Mouse (Mus musculus): Measurements from ENCODE around the gene Brsk1. TPM values are rescaled to one million over a fixed set of nuclear protein-coding genes. Genes with fewer than 3 reads are reported as not detected.

The Brsk1 gene
- polyA plus RNA-seq, 1 experiment from 2014 or later, result 1.1 TPM

- no peak overlapping the region for H3K9ac ChIP-seq
- H3K4me2 ChIP-seq (replicated peaks), result no peak overlapping the region
- H3K36me3 ChIP-seq, result no peaks in the 10 kb centered on the region
- whole genome bisulfite sequencing, result 29% methylated on average over 1 of the region's 1 CpGs
- H3K27me3 ChIP-seq (replicated peaks), result no peaks in the 10 kb centered on the region
- no peak for ATAC-seq
- no peak overlapping the region for H3K27ac ChIP-seq
- no peaks in the 10 kb centered on the region for H3K9me3 ChIP-seq
- H3K4me3 ChIP-seq (replicated peaks), result no peak overlapping the region
- H3K4me1 ChIP-seq (replicated peaks), result no peaks in the 10 kb centered on the region
Observed at GRCm38 (mm10) chr7:4759670-4760069, 69.3 kb downstream of the Brsk1 start.

GRCm38 (mm10) chr7:4764946-4765710 lies 74.7 kb downstream of the Brsk1 start:
- no peak overlapping the region for H3K27ac ChIP-seq
- no peak overlapping the region for H3K4me3 ChIP-seq (replicated peaks)
- WGBS, result 8% methylated on average over 4 of the region's 4 CpGs
- H3K9me3 ChIP-seq, result no peaks in the 10 kb centered on the region
- no peaks in the 10 kb centered on the region for H3K4me1 ChIP-seq (replicated peaks)
- no peaks in the 10 kb centered on the region for H3K27me3 ChIP-seq (replicated peaks)
- H3K4me2 ChIP-seq (replicated peaks), result no peak overlapping the region
- no peak for ATAC-seq
- H3K9ac ChIP-seq, result no peak overlapping the region
- H3K36me3 ChIP-seq, result no peaks in the 10 kb centered on the region

Other genes starting within 250 kb of the Brsk1 start
- gene Rdh13, start 245.0 kb upstream of the Brsk1 start, polyA plus RNA-seq (2015; fragmentation: Nextera tagmentation; extraction: Ambion mirVana), result 28.7 and 28.9 TPM in 2 replicates
- 3.4 and 3.9 TPM in 2 replicates for gene Eps8l1, start 229.9 kb upstream of the Brsk1 start, polyA plus RNA-seq (2015; fragmentation: Nextera tagmentation; extraction: Ambion mirVana)
- 42.4 and 45.8 TPM in 2 replicates for gene Ppp1r12c, start 188.9 kb upstream of the Brsk1 start, polyA plus RNA-seq (2015; fragmentation: Nextera tagmentation; extraction: Ambion mirVana)
- gene Tnnt1, start 174.2 kb upstream of the Brsk1 start, polyA plus RNA-seq (2015; fragmentation: Nextera tagmentation; extraction: Ambion mirVana), result 21.3 and 27.1 TPM in 2 replicates
- gene Tnni3, start 166.4 kb upstream of the Brsk1 start, polyA plus RNA-seq (2015; fragmentation: Nextera tagmentation; extraction: Ambion mirVana), result 2.2 and 3.0 TPM in 2 replicates
- 1.1 TPM in 2 replicates for gene Dnaaf3, start 158.2 kb upstream of the Brsk1 start, polyA plus RNA-seq (2015; fragmentation: Nextera tagmentation; extraction: Ambion mirVana)
- 7.3 and 7.7 TPM in 2 replicates for gene Syt5, start 143.1 kb upstream of the Brsk1 start, polyA plus RNA-seq (2015; fragmentation: Nextera tagmentation; extraction: Ambion mirVana)
- 1.1 and 1.6 TPM in 2 replicates for gene Ptprh, start 86.6 kb upstream of the Brsk1 start, polyA plus RNA-seq (2015; fragmentation: Nextera tagmentation; extraction: Ambion mirVana)
- 9.1 and 11.7 TPM in 2 replicates for gene Tmem86b, start 59.2 kb upstream of the Brsk1 start, polyA plus RNA-seq (2015; fragmentation: Nextera tagmentation; extraction: Ambion mirVana)
- gene Ppp6r1, start 31.6 kb upstream of the Brsk1 start, polyA plus RNA-seq (2015; fragmentation: Nextera tagmentation; extraction: Ambion mirVana), result 8.1 and 9.0 TPM in 2 replicates
- gene Hspbp1, start 5.5 kb upstream of the Brsk1 start, polyA plus RNA-seq (2015; fragmentation: Nextera tagmentation; extraction: Ambion mirVana), result 92.4 and 98.2 TPM in 2 replicates
- 2.2 and 3.6 TPM in 2 replicates for gene Tmem150b, start 34.6 kb downstream of the Brsk1 start, polyA plus RNA-seq (2015; fragmentation: Nextera tagmentation; extraction: Ambion mirVana)
- 63.7 and 66.8 TPM in 2 replicates for gene Kmt5c, start 49.5 kb downstream of the Brsk1 start, polyA plus RNA-seq (2015; fragmentation: Nextera tagmentation; extraction: Ambion mirVana)
- 45.5 and 53.0 TPM in 2 replicates for gene Cox6b2, start 62.5 kb downstream of the Brsk1 start, polyA plus RNA-seq (2015; fragmentation: Nextera tagmentation; extraction: Ambion mirVana)
- not detected in 2 replicates for gene Fam71e2, start 80.7 kb downstream of the Brsk1 start, polyA plus RNA-seq (2015; fragmentation: Nextera tagmentation; extraction: Ambion mirVana)
- 0.14 and 0.24 TPM in 2 replicates for gene Il11, start 92.3 kb downstream of the Brsk1 start, polyA plus RNA-seq (2015; fragmentation: Nextera tagmentation; extraction: Ambion mirVana)
- gene Tmem190, start 92.3 kb downstream of the Brsk1 start, polyA plus RNA-seq (2015; fragmentation: Nextera tagmentation; extraction: Ambion mirVana), result 1.1 and 1.8 TPM in 2 replicates
- gene Tmem238, start 99.1 kb downstream of the Brsk1 start, polyA plus RNA-seq (2015; fragmentation: Nextera tagmentation; extraction: Ambion mirVana), result 40.4 and 40.6 TPM in 2 replicates
- gene Rpl28, start 102.3 kb downstream of the Brsk1 start, polyA plus RNA-seq (2015; fragmentation: Nextera tagmentation; extraction: Ambion mirVana), result 328 and 339 TPM in 2 replicates
- 303 and 321 TPM in 2 replicates for gene Ube2s, start 122.0 kb downstream of the Brsk1 start, polyA plus RNA-seq (2015; fragmentation: Nextera tagmentation; extraction: Ambion mirVana)
- gene Shisa7, start 154.1 kb downstream of the Brsk1 start, polyA plus RNA-seq (2015; fragmentation: Nextera tagmentation; extraction: Ambion mirVana), result 0.21 and 0.27 TPM in 2 replicates
- gene Isoc2b, start 179.7 kb downstream of the Brsk1 start, polyA plus RNA-seq (2015; fragmentation: Nextera tagmentation; extraction: Ambion mirVana), result 9.7 and 15.5 TPM in 2 replicates
- 0.68 and 1.0 TPM in 2 replicates for gene Isoc2a, start 186.5 kb downstream of the Brsk1 start, polyA plus RNA-seq (2015; fragmentation: Nextera tagmentation; extraction: Ambion mirVana)
- not detected in 2 replicates for gene Gm36210, start 215.9 kb downstream of the Brsk1 start, polyA plus RNA-seq (2015; fragmentation: Nextera tagmentation; extraction: Ambion mirVana)
- gene Zfp628, start 224.6 kb downstream of the Brsk1 start, polyA plus RNA-seq (2015; fragmentation: Nextera tagmentation; extraction: Ambion mirVana), result 2.9 and 3.4 TPM in 2 replicates
- gene Nat14, start 231.4 kb downstream of the Brsk1 start, polyA plus RNA-seq (2015; fragmentation: Nextera tagmentation; extraction: Ambion mirVana), result 3.0 and 3.5 TPM in 2 replicates
- 2.7 and 3.5 TPM in 2 replicates for gene Ssc5d, start 235.2 kb downstream of the Brsk1 start, polyA plus RNA-seq (2015; fragmentation: Nextera tagmentation; extraction: Ambion mirVana)